Mouse (Mus musculus): Measurements from ENCODE around the gene Angptl1. TPM values are rescaled to one million over a fixed set of nuclear protein-coding genes. Genes with fewer than 3 reads are reported as not detected.

Gene Angptl1
- total and polyA plus RNA-seq, 3 experiments = 0.08 to 0.23 TPM; not detected in 1

DNA sequence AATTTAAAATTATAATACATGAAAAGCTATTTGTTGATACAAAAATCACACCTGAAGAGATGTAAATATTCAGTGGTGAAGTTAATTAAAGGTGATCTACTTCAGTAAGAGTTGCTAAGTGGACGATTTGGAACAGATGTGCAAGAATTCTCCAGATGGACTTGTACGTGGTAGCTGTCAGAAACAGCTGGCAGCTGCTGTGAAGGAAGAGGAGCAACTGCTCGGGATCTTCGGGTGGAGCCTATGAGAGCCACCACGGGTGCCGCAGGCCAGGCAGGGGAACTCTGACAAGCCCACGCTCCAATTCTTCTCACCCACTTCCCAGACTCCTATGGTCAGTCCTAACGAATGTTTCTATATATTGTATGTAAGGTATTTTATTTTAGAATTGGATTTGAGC lies 25.6 kb upstream of the Angptl1 start:
- H3K4me2 ChIP-seq (ENCODE audit: insufficient read depth, low read depth, poor library complexity, severe bottlenecking) = no peak overlapping the region
- no peaks in the 10 kb centered on the region for H3K9me3 ChIP-seq (replicated peaks; ENCODE audit: low read length)
- in situ Hi-C loops (cut with MboI; ENCODE audit: low pct_ligation_motif_present, low pct_unique_long_range_greater_than_20kb, low sequenced_read_pairs) (no loop called here), dilution Hi-C loops (cut with MboI; ENCODE audit: extremely low pct_ligation_motif_present, extremely low pct_unique_long_range_greater_than_20kb, low sequenced_read_pairs) (no loop called here)
- no peaks in the 10 kb centered on the region for H3K4me1 ChIP-seq (ENCODE audit: control insufficient read depth in 1 of 2, insufficient read depth in 2 of 2)
- no peak overlapping the region for H3K4me3 ChIP-seq (replicated peaks in 1 of 3; ENCODE audit: low read depth in 2 of 3, low read length in 2 of 3, poor library complexity in 1 of 3)
- no peaks in the 10 kb centered on the region for H3K79me2 ChIP-seq (replicated peaks; ENCODE audit: control insufficient read depth, extremely low read depth, insufficient read depth, poor library complexity, severe bottlenecking)
- H3K9ac ChIP-seq (ENCODE audit: insufficient read depth, low read depth) = no peak overlapping the region
- H3K27me3 ChIP-seq (replicated peaks) = no peaks in the 10 kb centered on the region
- DNase-seq (ENCODE audit: extremely low read depth) = no peak
- H3K27ac ChIP-seq (ENCODE audit: insufficient read depth, low read depth) = no peak overlapping the region
- H3K36me3 ChIP-seq (replicated peaks in 1 of 2; ENCODE audit: control insufficient read depth in 1 of 2, insufficient read depth in 1 of 2, low read length in 1 of 2) = peaks cover 62 to 84% of the 10 kb centered on the region in 2 experiments
- TF ChIP-seq TCF12 (IDR thresholded peaks at IDR 0.05; ENCODE audit: low read depth, low read length) (no peak), MEF2A (IDR thresholded peaks at IDR 0.05; ENCODE audit: borderline replicate concordance, low read depth, low read length) (no peak), E2F4 (IDR thresholded peaks at IDR 0.05; ENCODE audit: insufficient replicate concordance, low read depth, low read length) (no peak), USF1 (IDR thresholded peaks at IDR 0.05; ENCODE audit: low read depth, low read length) (no peak), MAX (IDR thresholded peaks at IDR 0.05; ENCODE audit: low read length) (no peak), CTCF (conservative IDR thresholded peaks at IDR 0.05 in 1 of 2, IDR thresholded peaks at IDR 0.05 in 1 of 2; ENCODE audit: low read depth in 2 of 2, low read length in 2 of 2) (no peak), UBTF (IDR thresholded peaks at IDR 0.05; ENCODE audit: low read depth, low read length) (no peak), NRF1 (IDR thresholded peaks at IDR 0.05; ENCODE audit: low read depth, low read length) (no peak), ZMIZ1 (IDR thresholded peaks at IDR 0.05; ENCODE audit: low read depth, low read length) (no peak), POLR2A (IDR thresholded peaks at IDR 0.05; ENCODE audit: low read depth, low read length) (no peak), ZNF384 (IDR thresholded peaks at IDR 0.05; ENCODE audit: low read depth, low read length) (no peak), POLR2AphosphoS2 (IDR thresholded peaks at IDR 0.05; ENCODE audit: low read depth, low read length) (no peak), USF2 (conservative IDR thresholded peaks at IDR 0.05; ENCODE audit: low read depth, low read length) (no peak), IRF4 (IDR thresholded peaks at IDR 0.05; ENCODE audit: low read depth, low read length) (no peak), CHD2 (IDR thresholded peaks at IDR 0.05; ENCODE audit: low read length) (no peak), ELF1 (IDR thresholded peaks at IDR 0.05; ENCODE audit: low read depth, low read length) (no peak), SMC3 (IDR thresholded peaks at IDR 0.05; ENCODE audit: low read depth, low read length) (no peak)

GRCm38 (mm10) chr1:156813485-156813884 lies 24.9 kb upstream of the Angptl1 start:
- Histone ChIP-seq H3K79me2 (replicated peaks; ENCODE audit: control insufficient read depth, extremely low read depth, insufficient read depth, poor library complexity, severe bottlenecking) (no peaks in the 10 kb centered on the region), H3K36me3 (replicated peaks in 1 of 2; ENCODE audit: control insufficient read depth in 1 of 2, insufficient read depth in 1 of 2, low read length in 1 of 2) (peaks cover 65 to 85% of the 10 kb centered on the region in 2 experiments), H3K4me1 (ENCODE audit: control insufficient read depth in 1 of 2, insufficient read depth in 2 of 2) (no peaks in the 10 kb centered on the region), H3K27ac (ENCODE audit: insufficient read depth, low read depth) (no peak overlapping the region), H3K9ac (ENCODE audit: insufficient read depth, low read depth) (no peak overlapping the region), H3K27me3 (replicated peaks) (no peaks in the 10 kb centered on the region), H3K4me3 (replicated peaks in 1 of 3; ENCODE audit: low read depth in 2 of 3, low read length in 2 of 3, poor library complexity in 1 of 3) (no peak overlapping the region), H3K4me2 (ENCODE audit: insufficient read depth, low read depth, poor library complexity, severe bottlenecking) (no peak overlapping the region), H3K9me3 (replicated peaks; ENCODE audit: low read length) (no peaks in the 10 kb centered on the region)
- in situ Hi-C loops (cut with MboI; ENCODE audit: low pct_ligation_motif_present, low pct_unique_long_range_greater_than_20kb, low sequenced_read_pairs) (no loop called here), dilution Hi-C loops (cut with MboI; ENCODE audit: extremely low pct_ligation_motif_present, extremely low pct_unique_long_range_greater_than_20kb, low sequenced_read_pairs) (no loop called here)
- TF ChIP-seq JUND (conservative IDR thresholded peaks at IDR 0.05; ENCODE audit: low read depth, low read length) (no peak), MYC (IDR thresholded peaks at IDR 0.05; ENCODE audit: low read depth, low read length) (no peak), CHD1 (IDR thresholded peaks at IDR 0.05; ENCODE audit: low read depth, low read length) (no peak), NRF1 (IDR thresholded peaks at IDR 0.05; ENCODE audit: low read depth, low read length) (no peak), TBP (conservative IDR thresholded peaks at IDR 0.05; ENCODE audit: low read depth, low read length) (no peak), JUN (IDR thresholded peaks at IDR 0.05; ENCODE audit: insufficient read depth, low read depth, low read length) (no peak), USF1 (IDR thresholded peaks at IDR 0.05; ENCODE audit: low read depth, low read length) (no peak), UBTF (IDR thresholded peaks at IDR 0.05; ENCODE audit: low read depth, low read length) (no peak), TCF12 (IDR thresholded peaks at IDR 0.05; ENCODE audit: low read depth, low read length) (no peak), HCFC1 (IDR thresholded peaks at IDR 0.05; ENCODE audit: low read depth, low read length) (no peak), CHD2 (IDR thresholded peaks at IDR 0.05; ENCODE audit: low read length) (no peak)
- DNase-seq (ENCODE audit: extremely low read depth) = no peak

All from CH12.LX (cell line).